Mouse (Mus musculus): ENCODE results near the gene Gm3045. TPM values are rescaled to one million over a fixed set of nuclear protein-coding genes. Genes with fewer than 3 reads are reported as not detected.

Gm3045 gene
- polyA plus RNA-seq (2016; fragmentation: Nextera tagmentation; extraction: Ambion mirVana), result not detected in 2 replicates

DNA sequence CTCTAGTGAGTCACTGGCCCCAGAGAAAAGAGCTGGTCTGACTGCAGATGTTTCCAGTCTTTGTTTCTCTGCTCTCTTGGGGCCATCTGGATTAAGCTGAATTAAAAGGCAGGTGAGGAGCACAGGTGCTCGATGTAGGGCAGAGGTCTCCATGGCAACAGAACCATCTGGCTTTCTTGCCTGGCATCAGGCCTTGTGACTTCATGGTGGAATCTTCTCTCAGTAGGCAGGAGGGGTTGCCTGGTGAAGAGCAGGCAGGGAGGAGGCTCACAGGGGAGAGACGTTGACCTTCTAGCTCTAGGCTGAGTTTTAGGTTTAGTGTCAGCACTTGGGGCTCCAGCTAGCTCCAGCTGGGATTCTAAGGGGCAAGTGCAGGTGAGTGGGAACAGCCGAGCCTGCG, at the start of gene Gm3045:
Gene Gm3045, plus strand, starts transcription at position 230 of the 400 bp plus-strand sequence.
- DNase-seq (ENCODE audit: extremely low spot score, low spot score), result no peak
- H3K27me3 ChIP-seq (ENCODE audit: poor library complexity, severe bottlenecking), result peaks cover 72% of the 10 kb centered on the region
- peaks cover 12% of the 10 kb centered on the region for H3K4me1 ChIP-seq
- no peak within 1 kb of the TSS for H3K4me3 ChIP-seq
- no peaks in the 10 kb centered on the region for H3K9me3 ChIP-seq
- H3K36me3 ChIP-seq (replicated peaks), result no peaks in the 10 kb centered on the region
- H3K27ac ChIP-seq, result no peak within 1 kb of the TSS
- WGBS, result 77% methylated on average over 4 of the region's 4 CpGs

- no peak overlapping the region for H3K4me3 ChIP-seq
- no peaks in the 10 kb centered on the region for H3K9me3 ChIP-seq
- H3K36me3 ChIP-seq (replicated peaks), result no peaks in the 10 kb centered on the region
- no peak for DNase-seq (ENCODE audit: extremely low spot score, low spot score)
- H3K4me1 ChIP-seq, result peaks cover 13% of the 10 kb centered on the region
- H3K27ac ChIP-seq, result no peak overlapping the region
- WGBS, result 72% methylated on average over 14 of the region's 14 CpGs
- H3K27me3 ChIP-seq (ENCODE audit: poor library complexity, severe bottlenecking), result no peaks in the 10 kb centered on the region
These were observed 45.3 kb upstream of the Gm3045 start for GRCm38 (mm10) chr13:56380855-56381685.

DNA sequence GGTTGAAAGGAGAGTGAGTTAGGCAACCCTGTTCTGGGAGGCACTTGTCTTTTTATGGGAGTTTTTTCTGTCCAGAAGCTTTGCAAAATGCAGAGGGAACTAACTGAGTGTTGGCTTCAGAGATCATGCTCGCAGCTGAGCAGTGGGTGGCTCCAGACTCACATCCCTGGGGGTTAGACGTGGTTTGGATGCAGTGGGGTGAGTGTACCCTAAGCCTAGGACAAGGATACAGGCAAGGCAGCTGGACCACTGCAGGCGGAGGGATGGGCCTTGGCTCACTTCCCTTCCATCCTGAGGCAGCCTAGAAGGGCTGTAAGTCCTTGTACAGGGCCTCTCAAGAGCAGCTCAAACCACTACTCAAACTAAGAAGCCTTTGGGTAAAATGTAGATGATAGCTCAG, 43.0 kb upstream of the Gm3045 start:
- Histone ChIP-seq H3K27ac (no peak overlapping the region), H3K4me3 (no peak overlapping the region), H3K27me3 (ENCODE audit: poor library complexity, severe bottlenecking) (no peaks in the 10 kb centered on the region), H3K4me1 (peaks cover 13% of the 10 kb centered on the region), H3K9me3 (no peaks in the 10 kb centered on the region), H3K36me3 (replicated peaks) (no peaks in the 10 kb centered on the region)
- WGBS, result 81% methylated on average over 3 of the region's 3 CpGs
- DNase-seq (ENCODE audit: extremely low spot score, low spot score), result no peak

- no peaks in the 10 kb centered on the region for H3K36me3 ChIP-seq (replicated peaks)
- H3K4me1 ChIP-seq, result peaks cover 5% of the 10 kb centered on the region
- 85% methylated on average over 9 of the region's 9 CpGs for WGBS
- H3K9me3 ChIP-seq, result no peaks in the 10 kb centered on the region
- no peak for DNase-seq (ENCODE audit: extremely low spot score, low spot score)
- H3K4me3 ChIP-seq, result no peak overlapping the region
- no peak overlapping the region for H3K27ac ChIP-seq
- H3K27me3 ChIP-seq (ENCODE audit: poor library complexity, severe bottlenecking), result no peaks in the 10 kb centered on the region
These were observed 40.0 kb upstream of the Gm3045 start for GRCm38 (mm10) chr13:56386411-56386810.

DNA sequence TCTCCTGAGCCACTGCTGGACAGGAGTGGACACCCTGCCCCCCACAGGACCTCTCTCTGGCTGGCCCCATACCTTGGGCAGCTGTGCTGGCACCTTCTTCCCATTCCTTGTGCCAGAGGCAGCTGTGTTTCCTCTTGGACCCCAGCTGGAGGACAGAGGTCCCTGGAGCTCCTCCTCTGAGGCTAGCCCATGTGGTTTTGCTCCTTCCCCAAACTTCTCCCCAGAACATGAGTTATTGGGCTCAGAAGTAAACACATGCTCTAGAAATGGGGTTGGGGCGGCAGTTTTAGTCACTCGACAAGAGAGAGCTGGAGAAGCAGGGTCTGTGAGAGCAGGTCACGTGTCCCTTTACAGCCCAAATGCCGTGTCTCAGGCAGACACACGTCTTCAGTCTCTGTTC, 39.0 kb upstream of the Gm3045 start:
- H3K27ac ChIP-seq, result no peak overlapping the region
- DNase-seq (ENCODE audit: extremely low spot score, low spot score), result no peak
- no peaks in the 10 kb centered on the region for H3K27me3 ChIP-seq (ENCODE audit: poor library complexity, severe bottlenecking)
- H3K9me3 ChIP-seq, result no peaks in the 10 kb centered on the region
- no peaks in the 10 kb centered on the region for H3K4me1 ChIP-seq
- H3K4me3 ChIP-seq, result no peak overlapping the region
- 82% methylated on average over 5 of the region's 5 CpGs for WGBS
- H3K36me3 ChIP-seq (replicated peaks), result no peaks in the 10 kb centered on the region

DNA sequence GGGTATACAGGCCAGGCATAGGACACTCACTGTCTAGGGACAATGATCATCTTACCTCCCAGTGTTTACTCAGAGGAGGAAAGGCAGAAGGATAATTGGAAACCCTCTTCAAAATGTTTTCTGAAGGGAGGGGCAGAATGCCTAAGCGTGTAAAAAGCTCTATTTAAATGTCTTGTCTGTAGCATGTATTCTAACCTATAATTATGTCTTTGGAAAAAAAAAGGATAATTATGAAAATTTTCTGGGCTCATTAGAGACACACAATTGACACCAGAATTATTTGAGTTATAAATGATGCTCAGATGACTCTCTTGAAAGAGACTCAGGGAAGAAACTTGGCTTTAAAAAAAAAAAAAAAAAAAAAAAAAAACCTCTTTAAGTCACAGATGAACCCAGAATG, 38.4 kb upstream of the Gm3045 start:
- Histone ChIP-seq H3K27me3 (ENCODE audit: poor library complexity, severe bottlenecking) (no peaks in the 10 kb centered on the region), H3K27ac (no peak overlapping the region), H3K4me3 (no peak overlapping the region), H3K4me1 (no peaks in the 10 kb centered on the region), H3K9me3 (no peaks in the 10 kb centered on the region), H3K36me3 (replicated peaks) (no peaks in the 10 kb centered on the region)
- no peak for DNase-seq (ENCODE audit: extremely low spot score, low spot score)
- WGBS, result 87% methylated on average over 1 of the region's 1 CpGs

GRCm38 (mm10) chr13:56397572-56397971, 28.8 kb upstream of the Gm3045 start:
- H3K9me3 ChIP-seq, result no peaks in the 10 kb centered on the region
- no peaks in the 10 kb centered on the region for H3K36me3 ChIP-seq (replicated peaks)
- no peak overlapping the region for H3K4me3 ChIP-seq
- 77% methylated on average over 5 of the region's 5 CpGs for WGBS
- DNase-seq (ENCODE audit: extremely low spot score, low spot score), result no peak
- peaks cover 11% of the 10 kb centered on the region for H3K4me1 ChIP-seq
- H3K27ac ChIP-seq, result 0 out of 2 replicates have a peak overlapping the region, but pooled peaks have one; percentile 11
- H3K27me3 ChIP-seq (ENCODE audit: poor library complexity, severe bottlenecking), result no peaks in the 10 kb centered on the region

- Histone ChIP-seq H3K4me3 (no peak overlapping the region), H3K36me3 (replicated peaks) (no peaks in the 10 kb centered on the region), H3K4me1 (peaks cover 14% of the 10 kb centered on the region), H3K9me3 (no peaks in the 10 kb centered on the region), H3K27ac (no peak overlapping the region), H3K27me3 (ENCODE audit: poor library complexity, severe bottlenecking) (peaks cover 4% of the 10 kb centered on the region; the same call in 1 of the 2 replicates)
- 52% methylated on average over 4 of the region's 4 CpGs for WGBS
- no peak for DNase-seq (ENCODE audit: extremely low spot score, low spot score)
These were observed 25.2 kb upstream of the Gm3045 start for GRCm38 (mm10) chr13:56401186-56401585.

DNA sequence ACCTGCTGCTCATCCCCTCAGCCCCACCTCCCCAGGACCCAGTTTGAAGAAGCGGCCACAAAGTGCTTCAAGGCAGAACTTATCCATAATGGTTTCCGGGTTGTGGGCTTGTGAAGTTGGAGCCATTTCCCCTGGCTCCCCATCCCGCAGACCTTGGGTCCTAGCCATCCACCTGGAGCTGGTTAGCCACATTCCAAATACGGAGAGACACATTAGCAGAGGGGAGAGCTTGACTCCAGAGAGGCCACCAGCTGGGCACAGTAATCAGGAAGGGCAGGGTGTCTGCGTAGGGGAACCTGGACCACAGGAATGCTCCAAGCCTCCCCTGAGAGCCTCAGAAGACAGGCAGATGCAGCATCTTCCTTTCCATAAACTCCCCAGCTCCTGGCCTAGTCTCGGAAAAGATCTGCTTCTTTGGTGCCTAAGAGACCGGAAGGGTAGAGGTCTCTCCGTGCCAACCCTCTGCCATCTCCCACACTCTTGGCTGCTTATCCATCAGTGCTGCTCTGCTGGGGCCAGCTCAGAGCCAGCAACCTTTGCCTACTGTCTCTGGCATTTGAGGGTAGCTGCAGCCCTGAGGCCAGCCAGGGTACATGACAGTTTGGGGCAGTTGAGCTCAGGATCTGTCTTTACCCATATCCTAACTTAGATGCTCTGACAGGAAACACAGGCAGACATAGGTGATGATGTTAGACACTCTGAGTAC, 22.9 kb upstream of the Gm3045 start:
- 72% methylated on average over 8 of the region's 8 CpGs for WGBS
- H3K4me3 ChIP-seq, result no peak overlapping the region
- H3K36me3 ChIP-seq (replicated peaks), result no peaks in the 10 kb centered on the region
- peaks cover 4% of the 10 kb centered on the region; the same call in 1 of the 2 replicates for H3K27me3 ChIP-seq (ENCODE audit: poor library complexity, severe bottlenecking)
- 0 out of 2 replicates have a peak overlapping the region, but pooled peaks have one; percentile 9 for H3K27ac ChIP-seq
- no peaks in the 10 kb centered on the region for H3K9me3 ChIP-seq
- peaks cover 10% of the 10 kb centered on the region; the same call in 1 of the 2 replicates for H3K4me1 ChIP-seq
- DNase-seq (ENCODE audit: extremely low spot score, low spot score), result no peak

DNA sequence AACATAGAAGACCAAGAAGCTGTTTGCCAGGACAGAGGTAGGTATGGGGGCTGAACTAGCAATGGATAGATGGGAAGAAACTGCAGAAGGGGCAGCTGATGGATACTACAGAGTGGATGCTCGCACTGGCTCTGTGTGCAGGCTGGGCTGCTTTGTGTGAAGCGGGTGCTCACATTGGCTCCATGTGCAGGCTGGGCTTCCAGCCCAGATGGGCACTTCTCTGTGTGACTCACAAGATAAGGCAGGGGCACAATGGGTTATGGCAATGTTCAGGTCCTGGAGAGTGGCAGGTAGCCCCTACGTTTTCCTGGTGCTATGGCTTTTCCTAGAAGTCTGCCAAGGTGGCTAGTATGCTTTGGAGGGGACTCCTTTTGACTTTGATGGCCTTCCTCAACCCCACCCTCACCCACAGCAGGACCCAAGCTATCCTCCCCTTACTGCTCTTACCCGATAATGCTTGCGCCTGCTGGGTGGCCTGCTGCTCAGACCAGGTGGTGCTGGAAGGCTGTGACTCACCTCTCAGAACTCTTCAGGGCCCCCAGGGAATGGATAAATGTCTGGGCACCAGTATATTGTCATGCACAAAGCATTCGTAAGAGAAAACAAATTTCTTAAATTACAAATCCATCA, 21.8 kb upstream of the Gm3045 start:
- Histone ChIP-seq H3K4me3 (no peak overlapping the region), H3K36me3 (replicated peaks) (no peaks in the 10 kb centered on the region), H3K9me3 (no peaks in the 10 kb centered on the region), H3K27ac (no peak overlapping the region), H3K27me3 (ENCODE audit: poor library complexity, severe bottlenecking) (peaks cover 4% of the 10 kb centered on the region; the same call in 1 of the 2 replicates), H3K4me1 (peaks cover 10% of the 10 kb centered on the region; the same call in 1 of the 2 replicates)
- no peak for DNase-seq (ENCODE audit: extremely low spot score, low spot score)
- 79% methylated on average over 6 of the region's 6 CpGs for WGBS

- no peaks in the 10 kb centered on the region for H3K36me3 ChIP-seq (replicated peaks)
- WGBS, result 93% methylated on average over 9 of the region's 9 CpGs
- no peak for DNase-seq (ENCODE audit: extremely low spot score, low spot score)
- no peak overlapping the region for H3K27ac ChIP-seq
- H3K9me3 ChIP-seq, result peaks cover 9% of the 10 kb centered on the region; the same call in 1 of the 2 replicates
- H3K27me3 ChIP-seq (ENCODE audit: poor library complexity, severe bottlenecking), result peaks cover 14% of the 10 kb centered on the region; the same call in 1 of the 2 replicates
- H3K4me1 ChIP-seq, result peaks cover 5% of the 10 kb centered on the region
- no peak overlapping the region for H3K4me3 ChIP-seq
These were observed 14.0 kb upstream of the Gm3045 start for GRCm38 (mm10) chr13:56412286-56412873.

GRCm38 (mm10) chr13:56418685-56419483, 7.5 kb upstream of the Gm3045 start:
- peaks cover 46% of the 10 kb centered on the region for H3K27me3 ChIP-seq (ENCODE audit: poor library complexity, severe bottlenecking)
- no peak overlapping the region for H3K27ac ChIP-seq
- peaks cover 4% of the 10 kb centered on the region; the same call in 1 of the 2 replicates for H3K9me3 ChIP-seq
- no peaks in the 10 kb centered on the region for H3K36me3 ChIP-seq (replicated peaks)
- H3K4me3 ChIP-seq, result no peak overlapping the region
- H3K4me1 ChIP-seq, result peaks cover 18% of the 10 kb centered on the region
- 47% methylated on average over 13 of the region's 13 CpGs for WGBS
- no peak for DNase-seq (ENCODE audit: extremely low spot score, low spot score)
